Mouse (Mus musculus) stomach, embryonic 15.5 days (tissue): ENCODE measurements around the gene Pcbp1. TPM values are rescaled to one million over a fixed set of nuclear protein-coding genes. Genes with fewer than 3 reads are reported as not detected.

Source experiments
- microRNA-seq: library from miRNA; unstranded; fragments of <30 nt; microRNA quantifications from one replicate; pipeline ENCODE4, GENCODE M21; 2016
- polyA plus RNA-seq: library from polyadenylated mRNA; unstranded; fragments of >200 nt; fragmentation: Nextera tagmentation; extraction: Ambion mirVana; gene quantifications from 2 replicates; pipeline ENCODE4 v1.2.1, GENCODE M21; 2015

The Pcbp1 gene
- polyA plus RNA-seq, 1 experiment from 2014 or later = 518 TPM

Small RNA genes lying within 50 kb of the gene (microRNA-seq; reads per million reads assigned to microRNA genes)
- not detected for gene Gm22184

Other genes with a start within 250 kb of the Pcbp1 start
- gene Fam136a, start 160.7 kb downstream of the Pcbp1 start, polyA plus RNA-seq = 124 and 134 TPM in 2 replicates
- gene Snrpg, start 155.0 kb downstream of the Pcbp1 start, polyA plus RNA-seq = 521 and 550 TPM in 2 replicates
- gene Pcyox1, start 129.2 kb downstream of the Pcbp1 start, polyA plus RNA-seq = 93.0 and 97.9 TPM in 2 replicates
- 158 and 167 TPM in 2 replicates for gene Tia1, start 122.1 kb downstream of the Pcbp1 start, polyA plus RNA-seq
- gene Gm44790, start 99.7 kb downstream of the Pcbp1 start, polyA plus RNA-seq = not detected in 2 replicates
- 20.9 and 24.9 TPM in 2 replicates for gene C87436, start 87.9 kb downstream of the Pcbp1 start, polyA plus RNA-seq
- 30.9 and 104 TPM in 2 replicates for gene Asprv1, start 101.8 kb upstream of the Pcbp1 start, polyA plus RNA-seq
- gene Mxd1, start 142.8 kb upstream of the Pcbp1 start, polyA plus RNA-seq = 15.1 and 18.6 TPM in 2 replicates
- 108 and 115 TPM in 2 replicates for gene Snrnp27, start 158.2 kb upstream of the Pcbp1 start, polyA plus RNA-seq
- 31.4 and 33.1 TPM in 2 replicates for gene Gmcl1, start 207.1 kb upstream of the Pcbp1 start, polyA plus RNA-seq